In genomic region chr6:84235365-84235764, GRCm38 (mm10) we compare ENCODE assay signal across 18 mouse cellular contexts.
DNase-seq lines count a peak whose midpoint lies in the region; ATAC-seq and TF ChIP-seq lines count a peak whose summit lies in the region.
"Had no signal": no experiment of that assay in that cellular context is flagged by ENCODE, and none has a peak within 500 bp of the region (broad histone marks: within the 10 kb centered on the region; RNA-seq: fewer than 3 reads in every experiment).

No protein-coding gene starts in this region.

- H3K27me3 ChIP-seq in heart, embryonic 11.5 days (ENCODE audit: control insufficient read depth, insufficient read depth, low read length) = peaks cover 2% of the 10 kb centered on the region; the same call in 1 of the 2 replicates
- no peaks in the 10 kb centered on the region for H3K27me3 ChIP-seq in liver, adult 2 months (ENCODE audit: control insufficient read depth, insufficient read depth, low read length)
- H3K27me3 ChIP-seq in liver, embryonic 12.5 days (replicated peaks) = peaks cover 9% of the 10 kb centered on the region; the same call in 1 of the 2 replicates
- no peaks in the 10 kb centered on the region for H3K27me3 ChIP-seq in limb, embryonic 10.5 days (ENCODE audit: low read depth, poor library complexity, severe bottlenecking)
- H3K27me3 ChIP-seq: forebrain, embryonic 13.5 days; forebrain, embryonic 15.5 days had no signal

- no peak overlapping the region for H3K27ac ChIP-seq in heart, embryonic 11.5 days (ENCODE audit: low read depth, low read length)
- no peak overlapping the region for H3K27ac ChIP-seq in liver, adult 2 months (replicated peaks; ENCODE audit: insufficient read depth, low read depth, low read length)
- H3K27ac ChIP-seq in liver, embryonic 12.5 days = no peak overlapping the region
- H3K27ac ChIP-seq in limb, embryonic 10.5 days = peak overlapping the region; percentile 87
- H3K27ac ChIP-seq: embryonic facial prominence, embryonic 10.5 days; embryonic facial prominence, embryonic 12.5 days; forebrain, embryonic 13.5 days; forebrain, embryonic 15.5 days had no signal

- no peak overlapping the region for H3K9ac ChIP-seq in heart, embryonic 11.5 days (ENCODE audit: low read depth, low read length)
- no peak overlapping the region for H3K9ac ChIP-seq in liver, adult 2 months (ENCODE audit: low read depth, low read length)
- H3K9ac ChIP-seq in liver, embryonic 12.5 days = no peak overlapping the region
- H3K9ac ChIP-seq: embryonic facial prominence, embryonic 12.5 days; forebrain, embryonic 13.5 days; forebrain, embryonic 15.5 days had no signal

- H3K4me2 ChIP-seq in heart, embryonic 11.5 days = no peak overlapping the region
- no peak overlapping the region for H3K4me2 ChIP-seq in liver, embryonic 12.5 days
- H3K4me2 ChIP-seq: embryonic facial prominence, embryonic 12.5 days; forebrain, embryonic 13.5 days; forebrain, embryonic 15.5 days had no signal

- peaks cover 15% of the 10 kb centered on the region for H3K4me1 ChIP-seq in heart, embryonic 11.5 days (ENCODE audit: control insufficient read depth, insufficient read depth, low read length)
- H3K4me1 ChIP-seq in liver, adult 2 months (ENCODE audit: control insufficient read depth, insufficient read depth, low read length) = peaks cover 13% of the 10 kb centered on the region
- no peaks in the 10 kb centered on the region for H3K4me1 ChIP-seq in liver, embryonic 12.5 days
- H3K4me1 ChIP-seq in limb, embryonic 10.5 days = peaks cover 50% of the 10 kb centered on the region

- ATAC-seq in heart, embryonic 11.5 days (replicated peaks; ENCODE audit: insufficient number of reproducible peaks, low FRiP score, low TSS enrichment) = no peak
- ATAC-seq in liver, embryonic 12.5 days = no peak
- ATAC-seq: forebrain, embryonic 13.5 days; forebrain, embryonic 15.5 days had no signal

- H3K9me3 ChIP-seq in heart, embryonic 11.5 days (replicated peaks; ENCODE audit: control insufficient read depth, low read length) = no peaks in the 10 kb centered on the region
- no peaks in the 10 kb centered on the region for H3K9me3 ChIP-seq in liver, embryonic 12.5 days (replicated peaks)
- H3K9me3 ChIP-seq in limb, embryonic 10.5 days (replicated peaks) = no peaks in the 10 kb centered on the region
- H3K9me3 ChIP-seq: embryonic facial prominence, embryonic 10.5 days; embryonic facial prominence, embryonic 12.5 days; forebrain, embryonic 13.5 days; forebrain, embryonic 15.5 days had no signal

- no peaks in the 10 kb centered on the region for H3K79me2 ChIP-seq in liver, adult 2 months (ENCODE audit: control insufficient read depth, insufficient read depth, low read length)

- no peak overlapping the region for H3K4me3 ChIP-seq in heart, embryonic 11.5 days (ENCODE audit: low read depth, low read length)
- H3K4me3 ChIP-seq in liver, adult 2 months (ENCODE audit: insufficient read depth, low read depth, low read length) = no peak overlapping the region
- no peak overlapping the region for H3K4me3 ChIP-seq in liver, embryonic 12.5 days
- H3K4me3 ChIP-seq in limb, embryonic 10.5 days = no peak overlapping the region
- H3K4me3 ChIP-seq: embryonic facial prominence, embryonic 10.5 days; embryonic facial prominence, embryonic 12.5 days; forebrain, embryonic 13.5 days; forebrain, embryonic 15.5 days had no signal

- DNase-seq in heart, adult 18-20 months = peak; percentile 26 to 52
- DNase-seq in liver, adult 2 months (ENCODE audit: extremely low read depth, low read depth, low spot score) = peak; percentile 82
- DNase-seq in limb, embryonic 10.5 days (ENCODE audit: low spot score) = no peak
- no peak for DNase-seq in frontal cortex, adult 2 months (ENCODE audit: extremely low spot score in 1 of 2, low spot score in 1 of 2)
- DNase-seq: adrenal gland, adult 8-10 months; adrenal gland, postnatal 14 days; adrenal gland, postnatal 36 days; cerebellum, adult 11-12 months; cerebellum, adult 2 months; cerebellum, adult 9-10 months; cerebellum, postnatal 10 days; cerebellum, postnatal 25 days had no signal

- H3K36me3 ChIP-seq in heart, embryonic 11.5 days (ENCODE audit: control insufficient read depth, insufficient read depth, low read length) = no peaks in the 10 kb centered on the region
- no peaks in the 10 kb centered on the region for H3K36me3 ChIP-seq in liver, adult 2 months (ENCODE audit: control insufficient read depth, insufficient read depth, low read length)
- H3K36me3 ChIP-seq in liver, embryonic 12.5 days = no peaks in the 10 kb centered on the region
- no peaks in the 10 kb centered on the region for H3K36me3 ChIP-seq in limb, embryonic 10.5 days
- H3K36me3 ChIP-seq: embryonic facial prominence, embryonic 10.5 days; embryonic facial prominence, embryonic 12.5 days; forebrain, embryonic 15.5 days had no signal

- TF ChIP-seq CTCF in liver, adult 2 months (IDR thresholded peaks at IDR 0.05; ENCODE audit: low read depth, low read length) = no peak

- WGBS in heart, embryonic 11.5 days (ENCODE audit: insufficient replicate concordance) = 69% methylated on average over 2 of the region's 2 CpGs
- 37% methylated on average over 2 of the region's 2 CpGs for WGBS in liver, adult 2 months
- 69% methylated on average over 2 of the region's 2 CpGs for WGBS in liver, embryonic 12.5 days (ENCODE audit: insufficient replicate concordance)
- WGBS in limb, embryonic 10.5 days = 94% methylated on average over 2 of the region's 2 CpGs

- no peak for TF ChIP-seq POLR2A in liver, adult 2 months (IDR thresholded peaks at IDR 0.05; ENCODE audit: extremely low read depth, insufficient read depth, low read length)

Comparison
In these comparisons a context has a peak if more than half of its experiments do, and no peak if none do; other contexts are left out.
1. DNase-seq: peak in heart, adult 18-20 months (2 of 2) and liver, adult 2 months (single experiment); none in limb, embryonic 10.5 days (single experiment) and frontal cortex, adult 2 months (0 of 2).